Mouse (Mus musculus) CH12.LX (cell line): ENCODE measurements around the gene Acadl. TPM values are rescaled to one million over a fixed set of nuclear protein-coding genes. Genes with fewer than 3 reads are reported as not detected.
A peak's percentile ranks its signal among the peaks of the same experiment; 100 is the strongest.

ENCODE experiments used
- DNase-seq: peaks from one replicate; pipeline ENCODE4 v3.0.0-alpha.2; 2013; ENCODE audit errors: extremely low read depth
- H3K27ac ChIP-seq: 2 replicates; pipeline ENCODE4 v1.5.1; 2012; ENCODE audit warnings: low read depth, mild to moderate bottlenecking, control low read depth, moderate library complexity; ENCODE audit not compliant: insufficient read depth
- H3K27me3 ChIP-seq: replicated peaks from 2 replicates; pipeline ENCODE3; 2012; ENCODE audit warnings: inconsistent platforms
- H3K36me3 ChIP-seq, 2 experiments: replicated peaks in 1 of 2; 2 replicates each; pipeline versions ENCODE3 to v1.6.1; 2012; ENCODE audit warnings: inconsistent platforms in 1 of 2, low read length in 1 of 2, mild to moderate bottlenecking in 1 of 2, mixed read lengths in 1 of 2, moderate library complexity in 1 of 2; ENCODE audit not compliant: control insufficient read depth in 1 of 2, insufficient read depth in 1 of 2
- H3K4me1 ChIP-seq, 2 experiments: 2 replicates each; pipeline ENCODE4 v1.6.1; 2012; ENCODE audit warnings: inconsistent platforms in 1 of 2, moderate library complexity in 1 of 2; ENCODE audit not compliant: insufficient read depth in 2 of 2, control insufficient read depth in 1 of 2
- H3K4me2 ChIP-seq: 2 replicates; pipeline ENCODE4 v1.6.1; 2012; ENCODE audit warnings: low read depth, mild to moderate bottlenecking, control low read depth; ENCODE audit not compliant: poor library complexity, insufficient read depth, severe bottlenecking
- H3K4me3 ChIP-seq, 3 experiments: fragments of 150-350 bp in 1 of 3; sonication (generic) in 1 of 3; replicated peaks in 1 of 3; 2 replicates each; pipeline versions ENCODE3 to v1.5.1; 2011 to 2012; ENCODE audit warnings: low read depth in 2 of 3, low read length in 2 of 3, mild to moderate bottlenecking in 2 of 3, moderate library complexity in 2 of 3, control low read depth in 1 of 3, improper control_type of control experiment in 1 of 3, inconsistent platforms in 1 of 3, mixed read lengths in 1 of 3; ENCODE audit not compliant: poor library complexity in 1 of 3
- H3K79me2 ChIP-seq: replicated peaks from 2 replicates; pipeline ENCODE4 v1.6.1; 2012; ENCODE audit warnings: mild to moderate bottlenecking, moderate library complexity; ENCODE audit not compliant: control insufficient read depth, poor library complexity, insufficient read depth, severe bottlenecking; ENCODE audit errors: extremely low read depth
- H3K9ac ChIP-seq: 2 replicates; pipeline ENCODE4 v1.6.1; 2012; ENCODE audit warnings: low read depth, mild to moderate bottlenecking, control low read depth, moderate library complexity; ENCODE audit not compliant: insufficient read depth
- H3K9me3 ChIP-seq: replicated peaks from 2 replicates; pipeline ENCODE3; 2012; ENCODE audit warnings: low read length, inconsistent platforms, mixed read lengths
- CHD1 ChIP-seq: IDR thresholded peaks from 2 replicates; pipeline ENCODE4 v1.6.1; 2012; ENCODE audit warnings: low read depth, low read length, improper control_type of control experiment, inconsistent platforms
- CHD2 ChIP-seq: IDR thresholded peaks from 2 replicates; pipeline ENCODE4 v1.6.1; 2011; ENCODE audit warnings: low read length, improper control_type of control experiment
- E2F4 ChIP-seq: IDR thresholded peaks from 2 replicates; pipeline ENCODE4 v1.6.1; 2011; ENCODE audit warnings: low read depth, low read length, improper control_type of control experiment; ENCODE audit not compliant: insufficient replicate concordance
- ELF1 ChIP-seq: IDR thresholded peaks from 2 replicates; pipeline ENCODE4 v1.6.1; 2014; ENCODE audit warnings: low read depth, mild to moderate bottlenecking, inconsistent platforms, low read length, improper control_type of control experiment
- EP300 ChIP-seq: IDR thresholded peaks from 2 replicates; pipeline ENCODE4 v1.6.1; 2011; ENCODE audit warnings: low read length, improper control_type of control experiment
- ETS1 ChIP-seq: conservative IDR thresholded peaks from 2 replicates; pipeline ENCODE4 v1.6.1; 2012; ENCODE audit warnings: low read depth, mild to moderate bottlenecking, inconsistent platforms, low read length, improper control_type of control experiment, moderate library complexity
- HCFC1 ChIP-seq: IDR thresholded peaks from 2 replicates; pipeline ENCODE4 v1.6.1; 2012; ENCODE audit warnings: low read depth, mild to moderate bottlenecking, inconsistent platforms, low read length, improper control_type of control experiment
- IRF4 ChIP-seq: IDR thresholded peaks from 2 replicates; pipeline ENCODE4 v1.6.1; 2014; ENCODE audit warnings: low read depth, mild to moderate bottlenecking, inconsistent platforms, low read length, improper control_type of control experiment
- JUN ChIP-seq: IDR thresholded peaks from 2 replicates; pipeline ENCODE4 v1.6.1; 2011; ENCODE audit warnings: low read depth, mild to moderate bottlenecking, low read length, improper control_type of control experiment, moderate library complexity; ENCODE audit not compliant: insufficient read depth
- KAT2A ChIP-seq: IDR thresholded peaks from 2 replicates; pipeline ENCODE4 v1.6.1; 2012; ENCODE audit warnings: low read length, improper control_type of control experiment, inconsistent platforms; ENCODE audit not compliant: insufficient replicate concordance
- MAFK ChIP-seq: IDR thresholded peaks from 2 replicates; pipeline ENCODE4 v1.6.1; 2011; ENCODE audit warnings: low read length, improper control_type of control experiment; ENCODE audit not compliant: insufficient replicate concordance
- MAX ChIP-seq: IDR thresholded peaks from 2 replicates; pipeline ENCODE4 v1.6.1; 2011; ENCODE audit warnings: low read length, improper control_type of control experiment
- MAZ ChIP-seq: IDR thresholded peaks from 2 replicates; pipeline ENCODE4 v1.6.1; 2012; ENCODE audit warnings: low read depth, mild to moderate bottlenecking, inconsistent platforms, low read length, improper control_type of control experiment, moderate library complexity
- MEF2A ChIP-seq: IDR thresholded peaks from 2 replicates; pipeline ENCODE4 v1.6.1; 2014; ENCODE audit warnings: low read depth, mild to moderate bottlenecking, inconsistent platforms, low read length, improper control_type of control experiment, borderline replicate concordance
- MXI1 ChIP-seq: IDR thresholded peaks from 2 replicates; pipeline ENCODE4 v1.6.1; 2011; ENCODE audit warnings: mild to moderate bottlenecking, low read depth, low read length, improper control_type of control experiment
- NELFE ChIP-seq: IDR thresholded peaks from 2 replicates; pipeline ENCODE4 v1.6.1; 2011; ENCODE audit warnings: low read depth, low read length, improper control_type of control experiment
- PAX5 ChIP-seq: IDR thresholded peaks from 2 replicates; pipeline ENCODE4 v1.6.1; 2012; ENCODE audit warnings: low read length, inconsistent platforms, mixed read lengths
- POLR2A ChIP-seq: IDR thresholded peaks from 2 replicates; pipeline ENCODE4 v1.6.1; 2011; ENCODE audit warnings: low read depth, mild to moderate bottlenecking, improper control_type of control experiment, low read length
- POLR2AphosphoS2 ChIP-seq: IDR thresholded peaks from 2 replicates; pipeline ENCODE4 v1.6.1; 2011; ENCODE audit warnings: low read depth, low read length, improper control_type of control experiment
- RAD21 ChIP-seq: IDR thresholded peaks from 2 replicates; pipeline ENCODE4 v1.6.1; 2011; ENCODE audit warnings: low read depth, mild to moderate bottlenecking, low read length, improper control_type of control experiment, moderate library complexity
- RCOR1 ChIP-seq: conservative IDR thresholded peaks from 2 replicates; pipeline ENCODE4 v1.6.1; 2012; ENCODE audit warnings: low read depth, mild to moderate bottlenecking, inconsistent platforms, low read length, improper control_type of control experiment
- SIN3A ChIP-seq: IDR thresholded peaks from 2 replicates; pipeline ENCODE4 v1.6.1; 2012; ENCODE audit warnings: low read length, improper control_type of control experiment, inconsistent platforms
- TBP ChIP-seq: conservative IDR thresholded peaks from 2 replicates; pipeline ENCODE4 v1.6.1; 2011; ENCODE audit warnings: low read depth, low read length, improper control_type of control experiment
- TCF12 ChIP-seq: IDR thresholded peaks from 2 replicates; pipeline ENCODE4 v1.6.1; 2014; ENCODE audit warnings: low read depth, mild to moderate bottlenecking, inconsistent platforms, low read length, improper control_type of control experiment
- UBTF ChIP-seq: IDR thresholded peaks from 2 replicates; pipeline ENCODE4 v1.6.1; 2012; ENCODE audit warnings: low read depth, mild to moderate bottlenecking, inconsistent platforms, low read length, improper control_type of control experiment, moderate library complexity
- ZMIZ1 ChIP-seq: IDR thresholded peaks from 2 replicates; pipeline ENCODE4 v1.6.1; 2012; ENCODE audit warnings: low read depth, mild to moderate bottlenecking, inconsistent platforms, low read length, improper control_type of control experiment
- dilution Hi-C: fragments of 300-500 bp; cut with MboI; formaldehyde crosslinking; loops from 2 replicates; pipeline ENCODE4 v1.14.3; 2020; ENCODE audit warnings: low sequenced_read_pairs; ENCODE audit not compliant: extremely low pct_unique_long_range_greater_than_20kb, extremely low pct_ligation_motif_present
- in situ Hi-C: fragments of 300-500 bp; cut with MboI; formaldehyde crosslinking; loops from 3 replicates; pipeline ENCODE4 v1.14.3; 2019; ENCODE audit warnings: low sequenced_read_pairs, low pct_ligation_motif_present, low pct_unique_long_range_greater_than_20kb, mixed read lengths
- polyA plus RNA-seq: library from polyadenylated mRNA; unstranded; fragments of >175 nt; gene quantifications from 2 replicates; pipeline ENCODE4 v1.2.1, GENCODE M21; 2012; ENCODE audit warnings: low read depth; ENCODE audit not compliant: insufficient read length
- total RNA-seq, 2 experiments: library from RNA; depleted of rRNA; stranded (reverse); fragments of 300-350 nt in 1 of 2; fragments of >200 nt in 1 of 2; gene quantifications; 2 replicates each; pipeline ENCODE4 v1.2.3; 2012 to 2014

The Acadl gene
- total and polyA plus RNA-seq, 3 experiments = 24.7 to 58.9 (median 26.2) TPM

- TF ChIP-seq PAX5 (no peak), POLR2A (no peak), TBP (no peak), E2F4 (no peak), KAT2A (no peak), MAX (no peak), MAFK (no peak), ETS1 (no peak), RCOR1 (no peak), MXI1 (no peak), CHD2 (no peak)
- TF ChIP-seq, all 38 proteins: peak for 0
- H3K9ac ChIP-seq = no peak overlapping the region
- DNase-seq = no peak
- H3K4me3 ChIP-seq = no peak overlapping the region
- H3K27me3 ChIP-seq = no peaks in the 10 kb centered on the region
- H3K36me3 ChIP-seq = no peaks in the 10 kb centered on the region
- H3K27ac ChIP-seq = no peak overlapping the region
- in situ Hi-C loops = no loop called here
- dilution Hi-C loops = no loop called here
- H3K4me2 ChIP-seq = no peak overlapping the region
- peaks cover 3 to 6% of the 10 kb centered on the region in 2 experiments; a peak in 3 of 4 replicates for H3K4me1 ChIP-seq
- H3K9me3 ChIP-seq = peaks cover 8% of the 10 kb centered on the region
- no peaks in the 10 kb centered on the region for H3K79me2 ChIP-seq
Observed at GRCm38 (mm10) chr1:66874740-66875139, 11.7 kb upstream of the Acadl start.

GRCm38 (mm10) chr1:66871591-66871990 is 8.5 kb upstream of the Acadl start:
- Histone ChIP-seq H3K4me3 (no peak overlapping the region), H3K36me3 (no peaks in the 10 kb centered on the region)
- dilution Hi-C loops = no loop called here

GRCm38 (mm10) chr1:66865633-66866032 is 2.6 kb upstream of the Acadl start:
- in situ Hi-C loops (no loop called here), dilution Hi-C loops (no loop called here)
- H3K9me3 ChIP-seq = peaks cover 2% of the 10 kb centered on the region
- H3K4me2 ChIP-seq = peak overlapping the region; percentile 39; the same call in 1 of the 2 replicates
- DNase-seq = peak; percentile 54
- H3K4me3 ChIP-seq = no peak overlapping the region
- H3K36me3 ChIP-seq = peaks cover 0 to 3% of the 10 kb centered on the region in 2 experiments
- no peaks in the 10 kb centered on the region for H3K27me3 ChIP-seq
- H3K9ac ChIP-seq = no peak overlapping the region; the same call in 1 of the 2 replicates
- H3K27ac ChIP-seq = no peak overlapping the region
- peaks cover 15% of the 10 kb centered on the region for H3K79me2 ChIP-seq
- no peak for TF ChIP-seq PAX5
- peak; percentile 37; the same call in 1 of the 2 replicates for TF ChIP-seq JUN
- no peak for TF ChIP-seq POLR2A
- TF ChIP-seq MAFK = no peak
- no peak for TF ChIP-seq CHD1
- no peak for TF ChIP-seq HCFC1
- no peak for TF ChIP-seq RAD21
- peak; percentile 96 for TF ChIP-seq MEF2A
- no peak for TF ChIP-seq MAZ
- no peak for TF ChIP-seq TCF12
- TF ChIP-seq ETS1 = no peak; the same call in 1 of the 2 replicates
- peak; percentile 43; the same call in 1 of the 2 replicates for TF ChIP-seq IRF4
- TF ChIP-seq EP300 = peak; percentile 25; the same call in 1 of the 2 replicates
- TF ChIP-seq NELFE = no peak
- no peak for TF ChIP-seq ZMIZ1
- no peak for TF ChIP-seq MAX
- TF ChIP-seq MXI1 = no peak
- no peak for TF ChIP-seq RCOR1
- peaks cover 5 to 35% of the 10 kb centered on the region in 2 experiments; a peak in 3 of 4 replicates for H3K4me1 ChIP-seq

More at GRCm38 (mm10) chr1:66871591-66871990, 8.5 kb upstream of the Acadl start:
- Histone ChIP-seq H3K27ac (no peak overlapping the region), H3K9me3 (peaks cover 2% of the 10 kb centered on the region), H3K79me2 (no peaks in the 10 kb centered on the region), H3K9ac (no peak overlapping the region), H3K27me3 (no peaks in the 10 kb centered on the region), H3K4me2 (peak overlapping the region; percentile 50; the same call in 1 of the 2 replicates), H3K4me1 (peaks cover 3 to 8% of the 10 kb centered on the region in 2 experiments; a peak in 3 of 4 replicates)
- TF ChIP-seq IRF4 = no peak
- no peak for TF ChIP-seq UBTF
- no peak for TF ChIP-seq CHD2
- no peak for TF ChIP-seq EP300
- no peak for TF ChIP-seq POLR2AphosphoS2
- no peak for TF ChIP-seq SIN3A
- no peak for TF ChIP-seq MEF2A
- TF ChIP-seq ZMIZ1 = no peak
- TF ChIP-seq ELF1 = no peak
- no peak for TF ChIP-seq POLR2A
- in situ Hi-C loops = no loop called here
- DNase-seq = no peak
